Mouse (Mus musculus): ENCODE measurements around the gene Cox4i2. TPM values are rescaled to one million over a fixed set of nuclear protein-coding genes. Genes with fewer than 3 reads are reported as not detected.

Cox4i2 gene
- polyA plus RNA-seq, 1 experiment from 2014 or later, result 13.1 TPM

Small RNA genes within 50 kb of the gene (microRNA-seq; reads per million reads assigned to microRNA genes)
- not detected for gene Gm23802

Other genes starting within 250 kb of the Cox4i2 start
- gene Defb26, start 242.5 kb upstream of the Cox4i2 start, polyA plus RNA-seq (2014; fragmentation: Nextera tagmentation; extraction: Ambion mirVana), result not detected in 2 replicates
- not detected in 2 replicates for gene Defb28, start 235.9 kb upstream of the Cox4i2 start, polyA plus RNA-seq (2014; fragmentation: Nextera tagmentation; extraction: Ambion mirVana)
- gene Defb29, start 214.1 kb upstream of the Cox4i2 start, polyA plus RNA-seq (2014; fragmentation: Nextera tagmentation; extraction: Ambion mirVana), result not detected in 2 replicates
- gene Gm17416, start 184.8 kb upstream of the Cox4i2 start, polyA plus RNA-seq (2014; fragmentation: Nextera tagmentation; extraction: Ambion mirVana), result not detected in 2 replicates
- gene Defb21, start 181.4 kb upstream of the Cox4i2 start, polyA plus RNA-seq (2014; fragmentation: Nextera tagmentation; extraction: Ambion mirVana), result not detected in 2 replicates
- gene Defb19, start 173.9 kb upstream of the Cox4i2 start, polyA plus RNA-seq (2014; fragmentation: Nextera tagmentation; extraction: Ambion mirVana), result not detected in 2 replicates
- not detected in 2 replicates for gene Defb45, start 154.8 kb upstream of the Cox4i2 start, polyA plus RNA-seq (2014; fragmentation: Nextera tagmentation; extraction: Ambion mirVana)
- gene Defb36, start 149.8 kb upstream of the Cox4i2 start, polyA plus RNA-seq (2014; fragmentation: Nextera tagmentation; extraction: Ambion mirVana), result not detected in 2 replicates
- gene Defb25, start 131.1 kb upstream of the Cox4i2 start, polyA plus RNA-seq (2014; fragmentation: Nextera tagmentation; extraction: Ambion mirVana), result 1.4 and 2.3 TPM in 2 replicates
- 9.6 and 12.9 TPM in 2 replicates for gene Rem1, start 127.2 kb upstream of the Cox4i2 start, polyA plus RNA-seq (2014; fragmentation: Nextera tagmentation; extraction: Ambion mirVana)
- gene H13, start 84.7 kb upstream of the Cox4i2 start, polyA plus RNA-seq (2014; fragmentation: Nextera tagmentation; extraction: Ambion mirVana), result 108 and 113 TPM in 2 replicates
- 32.8 and 34.0 TPM in 2 replicates for gene Mcts2, start 67.1 kb upstream of the Cox4i2 start, polyA plus RNA-seq (2014; fragmentation: Nextera tagmentation; extraction: Ambion mirVana)
- gene Id1, start 17.9 kb upstream of the Cox4i2 start, polyA plus RNA-seq (2014; fragmentation: Nextera tagmentation; extraction: Ambion mirVana), result 101 and 109 TPM in 2 replicates
- 75.0 and 76.8 TPM in 2 replicates for gene Bcl2l1, start 77.6 kb downstream of the Cox4i2 start, polyA plus RNA-seq (2014; fragmentation: Nextera tagmentation; extraction: Ambion mirVana)
- 88.3 and 95.4 TPM in 2 replicates for gene Tpx2, start 93.8 kb downstream of the Cox4i2 start, polyA plus RNA-seq (2014; fragmentation: Nextera tagmentation; extraction: Ambion mirVana)
- 0.09 TPM in 1 of 2 replicates, not detected in the other for gene Mylk2, start 157.2 kb downstream of the Cox4i2 start, polyA plus RNA-seq (2014; fragmentation: Nextera tagmentation; extraction: Ambion mirVana)
- gene Foxs1, start 179.0 kb downstream of the Cox4i2 start, polyA plus RNA-seq (2014; fragmentation: Nextera tagmentation; extraction: Ambion mirVana), result 2.2 and 2.5 TPM in 2 replicates
- gene Dusp15, start 197.5 kb downstream of the Cox4i2 start, polyA plus RNA-seq (2014; fragmentation: Nextera tagmentation; extraction: Ambion mirVana), result 0.09 and 0.11 TPM in 2 replicates
- 0.26 and 0.35 TPM in 2 replicates for gene Ttll9, start 208.3 kb downstream of the Cox4i2 start, polyA plus RNA-seq (2014; fragmentation: Nextera tagmentation; extraction: Ambion mirVana)

Measured in intestine, embryonic 14.5 days (tissue).